Mouse (Mus musculus): ENCODE measurements around the gene Sik2. TPM values are rescaled to one million over a fixed set of nuclear protein-coding genes. Genes with fewer than 3 reads are reported as not detected.

Sik2 gene
- polyA plus RNA-seq (2014; fragmentation: Illumina TruSeq; extraction: RNeasy Lipid Tissue Mini Kit (QIAGEN cat#74804); ENCODE audit: low read depth, low replicate concordance) = 44.8 TPM

DNA sequence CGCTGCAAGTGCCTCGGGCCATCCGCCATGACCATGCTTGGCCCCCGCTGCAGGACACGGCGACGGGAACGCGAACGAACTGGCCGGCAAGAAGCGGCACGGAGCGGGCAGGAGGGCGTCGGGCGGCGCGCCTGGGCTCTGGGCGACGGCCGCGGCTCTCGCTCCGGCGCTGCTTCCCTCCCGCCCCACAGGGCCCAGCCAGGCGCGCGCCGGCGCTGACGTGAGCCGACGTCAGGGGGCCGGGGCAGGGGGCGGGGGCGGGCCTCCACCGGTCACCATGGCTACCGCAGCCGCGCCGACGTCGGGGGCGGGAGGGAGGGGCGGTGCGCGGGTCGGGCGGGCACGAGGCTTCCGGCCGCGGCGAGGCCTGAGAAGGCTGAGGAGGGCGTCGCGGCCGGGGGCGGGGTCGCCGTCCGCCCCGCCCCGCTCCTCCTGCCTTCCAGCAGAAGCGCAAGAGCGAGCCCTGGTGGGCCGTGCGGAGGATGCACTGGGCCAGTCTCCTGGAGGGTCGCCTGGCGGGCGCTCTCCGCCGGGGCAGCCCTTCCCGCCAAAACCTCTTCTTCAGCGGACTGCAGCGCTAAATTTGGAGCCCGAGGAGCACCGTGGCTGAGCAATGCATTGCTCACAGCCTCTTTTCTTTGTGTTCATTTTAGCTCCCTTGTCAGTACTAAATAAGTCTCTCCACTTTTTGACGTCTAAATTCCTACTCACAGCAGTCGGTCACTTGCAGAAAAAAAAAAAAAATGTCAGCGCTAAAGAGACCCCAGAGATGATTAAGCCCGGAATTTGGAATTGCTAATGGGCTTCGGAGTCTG lies at the start of gene Sik2:
Gene Sik2 (minus strand): TSS at position 233 of the 815 bp plus-strand sequence.

DNA sequence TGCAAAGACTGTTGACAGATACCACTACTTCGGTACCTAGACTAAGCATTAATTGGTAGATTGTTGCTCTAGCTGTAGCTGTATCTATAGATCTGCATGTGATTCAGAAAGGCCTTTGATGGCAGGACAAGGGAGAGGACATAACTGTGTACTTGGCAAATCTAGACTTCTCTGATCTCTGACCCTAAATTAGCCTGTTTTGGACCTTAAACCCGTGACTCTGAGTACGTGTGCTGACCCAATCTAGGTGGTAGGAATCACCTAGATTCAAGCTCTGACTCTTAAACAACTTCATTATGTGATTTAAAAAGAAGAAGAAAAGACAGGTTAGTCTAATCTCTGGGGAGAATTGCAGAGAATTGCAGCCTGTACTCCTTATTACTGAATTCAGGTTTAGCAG lies 163.8 kb downstream of the Sik2 start, which contains the start of gene Ppp2r1b:
Gene Ppp2r1b (plus strand): TSS at position 221 of the 400 bp plus-strand sequence.

Other genes with a start within 250 kb of the Sik2 start
- 6.4 TPM for gene Fdxacb1, start 240.8 kb downstream of the Sik2 start, polyA plus RNA-seq (2014; fragmentation: Illumina TruSeq; extraction: RNeasy Lipid Tissue Mini Kit (QIAGEN cat#74804); ENCODE audit: low read depth, low replicate concordance)
- gene Alg9, start 234.1 kb downstream of the Sik2 start, polyA plus RNA-seq (2014; fragmentation: Illumina TruSeq; extraction: RNeasy Lipid Tissue Mini Kit (QIAGEN cat#74804); ENCODE audit: low read depth, low replicate concordance) = 10.5 TPM
- 140 TPM for gene 1110032A03Rik, start 233.6 kb downstream of the Sik2 start, polyA plus RNA-seq (2014; fragmentation: Illumina TruSeq; extraction: RNeasy Lipid Tissue Mini Kit (QIAGEN cat#74804); ENCODE audit: low read depth, low replicate concordance)
- gene Ppp2r1b, start 163.8 kb downstream of the Sik2 start, polyA plus RNA-seq (2014; fragmentation: Illumina TruSeq; extraction: RNeasy Lipid Tissue Mini Kit (QIAGEN cat#74804); ENCODE audit: low read depth, low replicate concordance) = 46.8 TPM
- gene Btg4, start 51.8 kb upstream of the Sik2 start, polyA plus RNA-seq (2014; fragmentation: Illumina TruSeq; extraction: RNeasy Lipid Tissue Mini Kit (QIAGEN cat#74804); ENCODE audit: low read depth, low replicate concordance) = not detected
- gene Layn, start 68.0 kb upstream of the Sik2 start, polyA plus RNA-seq (2014; fragmentation: Illumina TruSeq; extraction: RNeasy Lipid Tissue Mini Kit (QIAGEN cat#74804); ENCODE audit: low read depth, low replicate concordance) = 7.6 TPM
- gene 4833427G06Rik, start 93.0 kb upstream of the Sik2 start, polyA plus RNA-seq (2014; fragmentation: Illumina TruSeq; extraction: RNeasy Lipid Tissue Mini Kit (QIAGEN cat#74804); ENCODE audit: low read depth, low replicate concordance) = not detected
- not detected for gene Gm32742, start 156.4 kb upstream of the Sik2 start, polyA plus RNA-seq (2014; fragmentation: Illumina TruSeq; extraction: RNeasy Lipid Tissue Mini Kit (QIAGEN cat#74804); ENCODE audit: low read depth, low replicate concordance)
- 0.87 TPM for gene Pou2af1, start 204.6 kb upstream of the Sik2 start, polyA plus RNA-seq (2014; fragmentation: Illumina TruSeq; extraction: RNeasy Lipid Tissue Mini Kit (QIAGEN cat#74804); ENCODE audit: low read depth, low replicate concordance)

All from adrenal gland, adult 10 weeks (tissue).